Mouse (Mus musculus): ENCODE measurements at regions not wholly inside any gene's neighbourhood (a gene's known extent, or its start where the extent isn't known, plus 50 kb on each side); places are given as distances from the start of the nearest gene placed in this dataset.

- TF ChIP-seq HCFC1 (IDR thresholded peaks at IDR 0.05; ENCODE audit: borderline replicate concordance, insufficient read depth, low read length) (no peak), ZC3H11A (IDR thresholded peaks at IDR 0.05; ENCODE audit: borderline replicate concordance, low read depth, low read length) (no peak), CHD2 (IDR thresholded peaks at IDR 0.05; ENCODE audit: low read depth, low read length) (no peak), MAFK (IDR thresholded peaks at IDR 0.05; ENCODE audit: insufficient read depth, low read depth, low read length) (no peak), ZNF384 (IDR thresholded peaks at IDR 0.05; ENCODE audit: low read depth, low read length) (0 out of 2 replicates have a peak, but pooled peaks have one; percentile 13)
Measured at GRCm38 (mm10) chr10:96545761-96546388, 70.9 kb upstream of the Btg1 start.

Measured in ES-E14 (cell line).